Mouse (Mus musculus) liver, embryonic 14.5 days (tissue): ENCODE results near the gene Stum. TPM values are rescaled to one million over a fixed set of nuclear protein-coding genes. Genes with fewer than 3 reads are reported as not detected.

Experiments
- ATAC-seq: fragments of 200-750 bp; cut with Nextera tagmentation; 2 replicates; pipeline ENCODE4 v1.8.0; 2017; ENCODE audit warnings: moderate number of reproducible peaks, mild to moderate bottlenecking, moderate library complexity; ENCODE audit not compliant: insufficient read depth
- DNase-seq, 3 experiments: peaks; one replicate each; pipeline ENCODE4 v3.0.0-alpha.2; 2012 to 2013; ENCODE audit warnings: low read depth in 3 of 3, low spot score in 3 of 3
- H3K27ac ChIP-seq: fragments of 300-500 bp; sonication (generic); 2 replicates; pipeline ENCODE4 v1.5.1; 2014; ENCODE audit warnings: moderate library complexity, mild to moderate bottlenecking, control low read depth, inconsistent platforms
- H3K27me3 ChIP-seq: fragments of 300-500 bp; sonication (generic); 2 replicates; pipeline ENCODE4 v1.6.1; 2014; ENCODE audit warnings: mild to moderate bottlenecking, low read length, moderate library complexity; ENCODE audit not compliant: control insufficient read depth, insufficient read depth
- H3K36me3 ChIP-seq: fragments of 300-500 bp; sonication (generic); replicated peaks from 2 replicates; pipeline ENCODE4 v1.6.1; 2014; ENCODE audit warnings: low read depth; ENCODE audit not compliant: control insufficient read depth, insufficient read depth
- H3K4me1 ChIP-seq, 2 experiments: fragments of 200-500 bp in 1 of 2; fragments of 300-500 bp in 1 of 2; sonication (generic) in 1 of 2; replicated peaks; 2 replicates each; pipeline ENCODE4 v1.6.1; 2012 to 2014; ENCODE audit warnings: antibody characterized with exemption in 1 of 2, inconsistent platforms in 1 of 2, low read length in 1 of 2; ENCODE audit not compliant: control insufficient read depth in 2 of 2, insufficient read depth in 2 of 2
- H3K4me2 ChIP-seq: fragments of 300-500 bp; sonication (generic); 2 replicates; pipeline ENCODE4 v1.6.1; 2014; ENCODE audit warnings: low read depth, mild to moderate bottlenecking, control low read depth, moderate library complexity
- H3K4me3 ChIP-seq, 2 experiments: fragments of 200-500 bp in 1 of 2; fragments of 300-500 bp in 1 of 2; sonication (generic) in 1 of 2; 2 replicates each; pipeline ENCODE4 v1.5.1; 2012 to 2014; ENCODE audit warnings: low read depth in 2 of 2, low read length in 2 of 2, mild to moderate bottlenecking in 2 of 2, control low read depth in 1 of 2, inconsistent platforms in 1 of 2, moderate library complexity in 1 of 2; ENCODE audit not compliant: insufficient read depth in 1 of 2
- H3K9ac ChIP-seq: fragments of 300-500 bp; sonication (generic); replicated peaks from 2 replicates; pipeline ENCODE4 v1.6.1; 2014; ENCODE audit warnings: mild to moderate bottlenecking, control low read depth, moderate library complexity
- H3K9me3 ChIP-seq: fragments of 300-500 bp; sonication (generic); 2 replicates; pipeline ENCODE4 v1.6.1; 2016; ENCODE audit warnings: low read length, mixed read lengths; ENCODE audit not compliant: control insufficient read depth
- CTCF ChIP-seq: IDR thresholded peaks from 2 replicates; pipeline ENCODE4 v1.5.1; 2016; ENCODE audit warnings: antibody characterized with exemption, low read depth, control low read depth
- EP300 ChIP-seq: IDR thresholded peaks from 2 replicates; pipeline ENCODE4 v1.6.1; 2016; ENCODE audit warnings: antibody characterized with exemption, low read depth
- WGBS: fragments of 180-500 bp; shearing (Covaris S2); extraction: QIAGEN DNeasy Blood & Tissue Kit; methylation state at CpG from one replicate; pipeline ENCODE4 v1.1.7; 2014; ENCODE audit not compliant: insufficient replicate concordance; 5-methylcytosine and 5-hydroxymethylcytosine counted together
- polyA plus RNA-seq, 2 experiments: library from polyadenylated mRNA; depleted of rRNA in 1 of 2; stranded (reverse) in 1 of 2; unstranded in 1 of 2; fragments of >200 nt; fragmentation: Nextera tagmentation in 1 of 2; extraction: Ambion mirVana in 1 of 2; gene quantifications; 2 replicates each; pipeline versions ENCODE4 v1.2.1 to v1.2.3; 2012 to 2014

The Stum gene
- polyA plus RNA-seq, 2 experiments = 0.04 TPM; not detected in 1

DNA sequence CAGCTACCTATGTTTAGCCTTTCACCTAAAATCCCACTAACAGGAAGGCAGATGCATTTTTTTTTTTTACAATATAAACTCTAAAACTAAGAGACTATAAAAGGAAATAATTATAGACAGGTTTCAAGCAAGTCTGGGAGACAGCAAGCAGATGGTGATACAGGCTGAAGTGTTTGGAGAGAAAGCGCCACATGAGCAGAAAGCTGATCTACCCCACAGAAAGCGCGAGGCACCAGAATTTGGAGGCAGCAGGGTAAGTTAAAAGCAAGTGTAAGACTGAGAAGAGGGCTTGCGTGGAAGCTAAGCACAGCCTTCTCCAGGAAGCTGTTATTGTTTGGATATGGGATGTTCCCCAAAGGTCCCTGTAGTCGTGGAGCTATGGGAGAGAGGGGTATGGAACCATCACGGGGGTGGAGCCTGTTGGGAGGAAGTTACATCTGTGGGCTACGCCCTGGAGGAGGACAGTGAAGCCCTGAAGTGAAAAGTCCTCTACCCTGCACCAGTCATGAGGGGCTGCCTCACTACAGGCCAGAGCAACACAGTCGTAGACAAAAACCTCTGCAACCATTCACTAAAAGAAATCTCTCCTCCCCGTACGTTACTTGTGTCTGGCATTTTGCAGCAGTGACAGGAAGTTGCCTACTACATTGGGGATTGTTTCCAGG is 34.2 kb upstream of the Stum start:
- Histone ChIP-seq H3K36me3 (no peaks in the 10 kb centered on the region), H3K27ac (no peak overlapping the region), H3K4me2 (no peak overlapping the region), H3K27me3 (no peaks in the 10 kb centered on the region), H3K9ac (no peak overlapping the region), H3K4me3 (no peak overlapping the region), H3K9me3 (no peaks in the 10 kb centered on the region), H3K4me1 (no peaks in the 10 kb centered on the region)
- ATAC-seq (no peak), DNase-seq (no peak)
- no peak for TF ChIP-seq EP300
- no peak for TF ChIP-seq CTCF
- 44% methylated on average over 10 of the region's 10 CpGs for WGBS

DNA sequence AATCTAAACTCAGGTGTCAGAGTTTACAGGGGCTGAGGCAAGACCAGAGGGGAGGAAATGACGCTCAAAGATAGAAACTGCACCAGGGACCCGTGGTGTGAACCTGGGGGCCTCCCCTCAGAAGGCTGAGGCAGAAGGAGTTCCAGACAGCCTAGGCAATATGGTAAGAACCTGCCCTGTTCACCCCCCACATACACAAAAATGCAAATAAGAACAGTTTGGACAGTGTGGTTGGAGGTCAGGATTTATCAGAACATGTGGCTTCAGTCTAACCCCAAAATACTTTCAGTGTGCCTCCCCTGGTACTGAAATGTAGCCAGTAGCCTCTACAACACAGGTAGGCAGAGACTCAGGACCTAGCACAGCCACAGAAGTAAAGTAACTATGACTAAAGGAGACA is 30.8 kb upstream of the Stum start:
- H3K9me3 ChIP-seq = no peaks in the 10 kb centered on the region
- H3K4me1 ChIP-seq = no peaks in the 10 kb centered on the region
- WGBS = 26% methylated on average over 2 of the region's 2 CpGs
- DNase-seq = no peak
- no peak for ATAC-seq
- no peak overlapping the region for H3K27ac ChIP-seq
- no peaks in the 10 kb centered on the region for H3K36me3 ChIP-seq
- no peak overlapping the region for H3K4me3 ChIP-seq
- no peak overlapping the region for H3K4me2 ChIP-seq
- TF ChIP-seq CTCF (no peak), EP300 (no peak)
- H3K27me3 ChIP-seq = no peaks in the 10 kb centered on the region
- H3K9ac ChIP-seq = no peak overlapping the region

DNA sequence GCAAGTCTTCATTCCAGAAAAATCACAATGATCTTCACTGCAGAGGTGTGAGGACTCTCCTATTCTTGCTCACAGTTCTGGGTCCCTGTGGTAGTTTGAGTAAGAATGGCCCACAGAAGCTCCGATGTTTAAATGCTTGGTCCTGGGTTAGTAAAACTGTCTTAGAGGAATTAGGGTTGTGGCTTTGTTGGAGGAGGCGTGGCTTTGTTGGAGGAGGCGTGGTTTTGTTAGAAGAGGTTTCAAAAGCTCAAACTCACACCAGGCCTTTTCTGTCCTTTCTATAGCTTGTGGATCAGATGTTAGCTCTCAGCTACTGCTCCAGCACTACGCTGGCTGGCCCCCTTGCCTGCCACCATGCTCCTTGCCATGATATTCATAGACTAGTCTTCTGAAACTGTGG is 27.6 kb upstream of the Stum start:
- peak in 1 of 3 experiments; percentile 13 for DNase-seq
- H3K4me2 ChIP-seq = no peak overlapping the region

GRCm38 (mm10) chr1:180510442-180510841 is 27.1 kb upstream of the Stum start:
- Histone ChIP-seq H3K27me3 (no peaks in the 10 kb centered on the region), H3K27ac (no peak overlapping the region), H3K4me2 (no peak overlapping the region), H3K9me3 (no peaks in the 10 kb centered on the region), H3K4me1 (0 out of 4 replicates have a peak, but pooled peaks cover 0 to 1% of the 10 kb centered on the region in 2 experiments), H3K4me3 (no peak overlapping the region), H3K36me3 (no peaks in the 10 kb centered on the region), H3K9ac (no peak overlapping the region)
- no peak for DNase-seq
- ATAC-seq = no peak
- 52% methylated on average over 15 of the region's 15 CpGs for WGBS
- no peak for TF ChIP-seq CTCF
- no peak for TF ChIP-seq EP300

More for the DNA sequence above, 27.6 kb upstream of the Stum start:
- Histone ChIP-seq H3K27me3 (no peaks in the 10 kb centered on the region), H3K27ac (no peak overlapping the region), H3K9me3 (no peaks in the 10 kb centered on the region), H3K4me3 (no peak overlapping the region), H3K36me3 (no peaks in the 10 kb centered on the region), H3K9ac (no peak overlapping the region), H3K4me1 (0 out of 4 replicates have a peak, but pooled peaks cover 0 to 1% of the 10 kb centered on the region in 2 experiments)
- TF ChIP-seq CTCF (no peak), EP300 (no peak)
- no peak for ATAC-seq
- 25% methylated on average over 4 of the region's 4 CpGs for WGBS

DNA sequence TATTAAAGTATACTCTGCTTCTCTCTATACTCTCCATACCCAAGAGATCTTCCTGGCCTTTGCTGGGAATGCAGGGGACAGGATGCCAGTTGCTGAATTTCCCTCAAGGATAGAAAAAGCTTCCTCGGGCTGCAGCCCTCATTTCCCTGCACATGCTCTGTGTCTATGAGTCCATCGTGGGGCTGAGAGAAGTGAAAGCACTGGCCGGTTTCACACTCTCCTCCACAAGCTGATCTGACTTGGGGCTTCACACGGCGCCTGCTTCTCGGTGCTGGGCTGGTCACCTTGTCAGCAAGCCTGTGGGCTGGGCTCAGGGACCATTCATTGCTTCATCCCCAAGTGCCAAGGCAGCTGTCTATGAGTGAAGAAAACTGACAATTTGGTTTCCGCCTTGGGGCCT is 25.4 kb upstream of the Stum start:
- ATAC-seq (no peak), DNase-seq (no peak)
- Histone ChIP-seq H3K36me3 (no peaks in the 10 kb centered on the region), H3K4me3 (no peak overlapping the region), H3K27me3 (no peaks in the 10 kb centered on the region), H3K9me3 (no peaks in the 10 kb centered on the region), H3K9ac (no peak overlapping the region), H3K4me1 (0 out of 4 replicates have a peak, but pooled peaks cover 0 to 1% of the 10 kb centered on the region in 2 experiments), H3K27ac (no peak overlapping the region), H3K4me2 (no peak overlapping the region)
- 47% methylated on average over 7 of the region's 7 CpGs for WGBS
- TF ChIP-seq CTCF (no peak), EP300 (no peak)
